Mouse (Mus musculus) embryo, embryonic 11 days (tissue): ENCODE results near the gene Ppm1l.

ENCODE experiments used
- DNase-seq: peaks from one replicate; pipeline ENCODE4 v3.0.0-alpha.2; 2015

The Ppm1l gene

DNA sequence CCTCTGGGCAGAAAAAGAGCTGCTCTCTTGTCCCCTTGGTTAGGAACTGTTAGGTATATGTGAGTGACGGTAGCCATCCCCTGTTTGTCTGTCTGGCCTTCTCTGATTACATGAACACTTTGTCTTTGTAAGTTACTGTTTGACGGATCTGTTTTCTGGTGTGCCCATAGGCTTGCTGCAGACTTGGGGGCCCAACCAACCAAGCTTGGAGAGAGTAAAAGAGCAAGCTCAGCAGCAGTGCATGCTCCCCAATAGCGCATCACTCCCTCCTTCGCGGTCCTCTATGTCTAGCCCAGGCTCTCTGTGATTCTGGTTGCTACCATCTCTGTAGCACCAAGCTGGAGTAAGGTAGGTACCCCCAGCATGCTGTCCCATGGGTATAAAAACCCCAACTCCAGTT lies 291.2 kb downstream of the Ppm1l start:
- DNase-seq, result no peak
